Mouse (Mus musculus) layer of hippocampus, postnatal 10 days (tissue): ENCODE measurements around the gene Bcl2. TPM values are rescaled to one million over a fixed set of nuclear protein-coding genes. Genes with fewer than 3 reads are reported as not detected.
"Not testable (repeated sequence)": the region's sequence is repeated elsewhere in the genome, so short reads cannot be mapped to it uniquely, and the experiment has no call there.

Source experiments
- DNase-seq, 2 experiments: peaks; one replicate each; pipeline ENCODE4 v3.0.0; 2021; ENCODE audit warnings: low spot score in 2 of 2
- long read RNA-seq: library from polyadenylated mRNA; stranded (forward); transcript quantifications from one replicate; pipeline ENCODE4 v2.0.0, GENCODE M21; 2023
- total RNA-seq, 2 experiments: library from RNA; stranded (reverse); gene quantifications; 2 replicates each; pipeline ENCODE4 v1.2.3; 2021

Bcl2 gene
- total RNA-seq, result 10 to 100 TPM; 11.2 to 11.3 TPM
- long read RNA-seq, full-length matches to known transcripts, result 5 of 6 reads
- long read RNA-seq, partial matches to known transcripts, result 0 of 6 reads
- long read RNA-seq, other reads (novel, unspliced or antisense), result 1 of 6 reads

DNA sequence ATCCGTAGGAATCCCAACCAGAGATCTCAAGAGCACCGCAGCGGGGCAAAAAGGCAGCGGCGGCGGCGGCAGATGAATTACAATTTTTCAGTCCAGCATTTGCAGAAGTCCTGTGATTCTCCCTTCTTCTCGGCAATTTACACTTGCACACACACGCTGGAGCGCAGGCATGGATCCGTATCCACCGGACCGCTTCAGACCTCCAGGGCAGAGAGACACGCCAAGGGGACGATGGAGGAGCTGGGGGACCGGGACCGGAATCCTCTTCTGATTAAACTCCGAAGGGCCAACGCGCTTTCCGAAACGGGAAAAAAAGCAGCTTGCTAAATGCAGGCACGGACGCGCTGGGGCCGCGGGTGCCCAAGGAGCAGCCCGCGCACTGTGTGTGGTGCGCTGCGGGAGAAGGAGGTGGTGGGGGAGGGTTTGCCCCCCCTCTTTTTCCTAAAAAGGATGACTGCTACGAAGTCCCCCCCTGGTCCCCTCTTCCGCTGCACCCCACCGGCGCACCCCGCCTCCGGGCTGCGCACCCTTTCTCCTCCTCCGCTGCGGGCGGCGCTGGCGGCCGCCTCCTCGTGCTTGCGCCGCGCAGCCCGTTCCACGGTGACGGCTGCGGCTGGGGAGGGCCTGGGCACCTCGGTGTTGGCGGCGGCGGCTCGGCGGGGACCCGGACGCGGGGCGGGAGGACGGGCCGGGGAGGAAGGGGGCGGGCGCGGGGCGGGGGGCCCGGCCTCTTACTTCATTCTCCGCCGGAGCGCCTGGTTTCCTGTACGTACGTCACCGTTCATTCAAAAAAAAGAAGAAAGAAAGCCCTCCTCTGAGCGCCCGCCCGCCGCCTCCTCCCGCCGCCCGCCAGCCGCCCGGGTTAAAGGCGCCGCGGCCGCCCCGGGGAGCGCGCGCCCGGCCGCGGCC lies at the start of gene Bcl2:
Gene Bcl2 (minus strand): TSS at position 654 of the 909 bp plus-strand sequence.
- DNase-seq, result peak; percentile 71 to 80

DNA sequence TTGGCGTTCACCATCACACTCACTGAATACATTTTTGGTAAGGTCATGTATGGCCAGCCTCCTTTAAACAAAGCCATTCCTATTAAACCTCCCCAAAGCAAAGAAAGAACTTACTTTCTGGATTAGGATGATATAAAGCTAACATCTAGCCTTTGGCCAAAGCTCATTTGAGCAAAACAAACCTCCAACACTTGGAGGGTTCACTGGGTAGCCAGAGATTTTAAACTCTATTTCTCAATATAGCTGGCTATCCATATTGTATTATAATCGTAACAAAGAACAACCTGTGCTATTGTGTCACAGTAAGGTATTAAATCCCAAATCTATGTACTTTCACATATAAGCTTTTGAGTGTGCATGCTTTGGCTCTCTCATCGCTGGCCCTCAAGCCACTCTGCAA lies 46.7 kb upstream of the Bcl2 start:
- DNase-seq, result no peak

- peak; percentile 96 to 97 for DNase-seq
These were observed 45.7 kb upstream of the Bcl2 start, which contains the start of gene Kdsr for GRCm38 (mm10) chr1:106759572-106760435. Kdsr (minus strand) TSS chr1:106759727.

DNA sequence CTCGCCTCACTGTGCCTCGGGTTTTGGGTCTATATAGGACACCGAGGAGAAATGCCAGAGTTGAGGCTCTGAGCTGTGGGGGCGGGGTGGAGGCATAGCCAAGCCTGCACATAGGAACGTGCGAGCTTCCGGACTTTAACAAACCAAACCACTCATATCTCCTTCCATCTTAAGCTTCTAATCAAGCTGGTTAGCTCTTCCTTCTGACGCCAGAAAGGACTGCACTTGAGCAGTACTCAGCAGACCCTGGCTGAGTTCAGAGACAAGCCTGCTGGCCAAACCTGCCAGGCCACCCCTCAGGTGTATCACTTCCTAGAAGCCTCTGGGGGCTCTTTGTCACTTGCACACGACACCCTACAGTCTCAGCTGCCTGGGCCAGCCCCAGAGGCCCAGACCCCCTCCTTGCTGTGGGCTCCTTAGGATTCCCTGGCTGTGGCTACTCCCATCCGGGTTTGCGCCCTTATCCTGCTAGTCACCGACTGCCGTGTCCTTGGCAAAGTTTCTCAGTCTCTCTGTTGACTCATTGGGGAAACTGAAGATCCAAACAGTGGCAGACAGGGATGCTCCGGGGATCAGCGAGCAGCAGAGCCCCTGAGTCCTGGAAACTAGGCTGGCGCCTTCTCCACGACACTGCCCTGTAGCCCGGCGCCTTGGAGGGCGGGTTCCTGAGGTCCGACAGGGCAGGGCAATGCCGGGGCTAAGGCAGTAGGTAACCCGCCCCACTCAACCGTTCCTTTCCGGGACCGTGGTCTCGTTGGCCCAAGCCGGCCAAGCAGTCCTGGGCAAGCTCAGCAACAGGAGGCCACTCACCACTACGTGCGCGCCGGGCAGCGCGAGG lies 44.9 kb upstream of the Bcl2 start:
- DNase-seq, result peak; percentile 12 to 21

GRCm38 (mm10) chr1:106756633-106757032 lies 42.6 kb upstream of the Bcl2 start:
- no peak for DNase-seq

- no peak for DNase-seq
These were observed 37.9 kb upstream of the Bcl2 start for GRCm38 (mm10) chr1:106752013-106752412.

- no peak for DNase-seq
These were observed 36.6 kb upstream of the Bcl2 start for GRCm38 (mm10) chr1:106750656-106751055.

DNA sequence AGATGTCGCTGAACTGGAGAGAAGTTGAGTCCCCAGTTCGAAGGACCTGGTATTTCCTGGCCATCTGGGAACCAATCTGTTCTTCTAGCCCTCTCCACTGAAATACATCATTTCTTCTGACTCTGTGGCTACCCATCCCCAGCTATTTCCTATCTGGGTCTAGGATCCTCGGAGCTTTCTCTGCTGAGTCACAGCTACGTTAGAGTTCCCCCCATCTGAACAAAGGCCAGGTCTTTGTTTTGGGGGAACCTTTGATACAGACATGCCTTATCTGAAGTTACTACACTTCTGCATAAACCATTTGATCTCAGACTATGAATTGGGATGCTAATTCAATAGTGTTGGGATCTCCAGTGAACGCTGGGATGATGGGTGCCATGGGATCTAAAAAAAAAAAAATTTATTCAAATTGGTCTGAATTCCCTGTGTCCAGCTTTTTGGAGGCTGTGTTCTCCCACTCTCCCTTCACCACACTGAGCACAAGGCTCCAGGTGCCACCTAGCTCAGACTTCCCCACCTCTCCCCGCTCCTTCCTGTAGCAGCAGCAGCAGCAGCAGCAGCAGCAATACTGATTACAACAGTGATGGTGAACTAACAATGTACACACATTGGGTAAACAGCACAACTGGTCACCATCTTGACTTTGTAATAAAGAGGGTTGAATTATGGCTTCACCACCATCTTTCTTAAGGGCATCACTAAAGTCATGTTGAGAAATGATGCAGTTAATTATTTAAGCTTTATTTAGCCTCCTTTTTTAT lies 34.7 kb upstream of the Bcl2 start:
- DNase-seq, result no peak

DNA sequence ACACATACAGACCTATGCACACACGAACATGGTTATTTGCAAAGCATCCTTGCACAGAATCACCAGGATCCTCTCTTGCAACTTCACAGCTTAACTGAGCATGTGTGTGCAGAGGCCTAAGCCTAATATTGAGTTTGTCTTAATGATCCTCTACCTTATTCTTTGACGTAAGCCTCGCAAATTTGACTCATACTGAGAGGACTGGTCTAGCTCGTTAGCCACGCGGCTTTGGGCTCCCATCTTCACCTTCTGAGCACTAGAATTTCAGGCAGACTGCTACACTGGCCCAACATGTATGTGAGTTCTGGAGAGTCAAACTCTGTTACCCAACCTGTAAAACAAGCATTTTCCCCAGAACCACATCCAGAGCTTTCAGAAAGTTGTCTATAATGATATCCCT lies 28.9 kb upstream of the Bcl2 start:
- no peak for DNase-seq

DNA sequence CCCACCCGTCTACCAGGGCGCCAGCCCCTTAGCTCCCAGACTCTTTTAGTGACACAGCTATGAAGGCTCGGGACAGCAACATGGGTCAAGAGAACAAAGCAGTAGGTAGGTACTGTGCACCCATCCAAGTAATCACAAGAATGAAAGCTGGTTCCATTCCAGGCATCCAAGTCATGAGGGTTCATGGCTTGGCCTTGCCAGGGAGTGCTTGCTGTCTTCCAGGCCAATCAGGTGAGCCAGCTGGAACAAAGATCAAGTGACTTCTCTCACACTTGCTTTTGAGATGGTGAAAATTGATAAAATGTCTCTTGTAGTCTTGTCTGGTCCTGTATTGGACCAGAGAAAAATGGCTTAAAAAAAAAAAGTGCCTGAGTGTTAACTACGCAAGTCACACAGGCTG lies 26.7 kb upstream of the Bcl2 start:
- DNase-seq, result no peak

- DNase-seq, result no peak
These were observed 25.7 kb upstream of the Bcl2 start for GRCm38 (mm10) chr1:106739810-106740209.

GRCm38 (mm10) chr1:106738092-106738491 lies 24.0 kb upstream of the Bcl2 start:
- DNase-seq, result no peak

- DNase-seq, result no peak
These were observed 22.1 kb upstream of the Bcl2 start for GRCm38 (mm10) chr1:106736211-106736610.

DNA sequence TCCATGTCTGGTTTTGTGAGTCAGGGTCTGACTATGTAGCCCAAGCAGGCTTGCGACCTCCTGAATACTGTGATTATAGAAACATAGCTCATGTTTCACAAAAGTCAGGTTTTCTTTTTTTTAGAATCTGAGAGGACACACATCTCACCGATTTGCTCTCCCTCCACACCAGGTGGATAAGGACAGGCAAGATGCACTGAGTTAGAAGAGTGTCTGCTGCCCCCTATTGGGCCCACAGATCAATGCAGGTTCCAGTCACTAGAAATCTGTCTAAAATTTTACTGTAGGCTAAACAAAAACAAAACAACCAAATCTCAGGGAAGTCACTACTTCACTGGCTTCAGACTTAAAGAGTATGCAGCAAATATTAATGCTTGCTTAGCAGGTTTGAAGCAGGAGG lies 21.5 kb upstream of the Bcl2 start:
- peak; percentile 43 to 62 for DNase-seq

DNA sequence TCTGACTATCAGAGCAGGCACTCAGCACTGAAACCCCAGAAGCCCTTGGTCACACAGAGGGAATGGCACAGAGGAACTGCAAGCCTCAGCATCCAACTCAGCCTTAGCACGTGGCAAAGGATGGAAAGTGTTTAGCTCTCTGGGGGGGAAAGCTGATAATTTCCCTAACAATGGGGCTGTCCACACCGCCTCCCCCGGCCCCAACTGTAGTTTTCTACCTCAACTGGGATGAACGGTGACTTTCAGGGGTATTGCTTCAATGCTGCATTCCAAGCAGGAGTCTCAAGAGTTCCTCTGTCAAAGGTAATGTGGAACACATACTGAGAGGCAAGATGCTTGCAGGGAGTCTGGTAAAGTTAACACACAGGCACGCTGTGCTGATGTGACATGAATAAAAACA lies 8.0 kb upstream of the Bcl2 start:
- no peak for DNase-seq

DNA sequence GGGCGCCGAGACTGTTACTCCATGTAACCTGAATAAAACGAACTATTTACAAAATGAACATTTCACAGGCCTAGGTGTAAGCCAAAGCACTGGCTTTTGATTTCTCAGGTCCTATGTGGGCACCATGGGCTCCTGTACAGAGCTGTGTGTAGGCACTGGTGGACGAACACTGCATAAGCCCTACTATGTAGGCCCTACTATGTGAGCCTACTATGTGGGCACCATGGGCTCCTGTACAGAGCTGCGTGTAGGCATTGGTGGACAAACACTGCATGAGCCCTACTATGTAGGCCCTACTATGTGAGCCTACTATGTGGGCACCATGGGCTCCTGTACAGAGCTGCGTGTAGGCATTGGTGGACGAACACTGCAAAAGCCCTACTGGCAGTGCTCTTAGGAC lies 3.7 kb upstream of the Bcl2 start:
- not testable (repeated sequence) for DNase-seq

GRCm38 (mm10) chr1:106717071-106717601 lies 3.1 kb upstream of the Bcl2 start:
- DNase-seq, result peak; percentile 85 to 88

DNA sequence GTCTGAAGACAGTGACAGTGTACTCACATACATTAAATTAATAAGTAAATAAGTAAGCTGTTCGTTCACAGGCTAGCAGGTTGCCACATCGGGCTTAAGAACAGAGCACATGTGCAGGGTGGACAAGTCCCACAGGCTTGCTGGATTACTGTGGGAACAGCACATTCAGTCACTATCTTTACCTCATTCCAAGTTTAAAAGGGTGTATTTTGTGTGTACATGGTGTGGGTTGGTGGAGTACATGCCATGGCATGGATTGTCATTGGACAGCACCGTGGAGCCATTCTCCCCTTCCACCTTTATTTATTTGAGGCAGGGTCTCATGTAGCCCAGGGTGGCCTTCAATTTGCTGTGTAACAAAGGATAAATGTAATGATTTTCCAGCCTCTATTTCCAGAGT lies 2.1 kb upstream of the Bcl2 start:
- DNase-seq, result no peak

- no peak for DNase-seq
These were observed 1.3 kb upstream of the Bcl2 start for GRCm38 (mm10) chr1:106715111-106716083.
